Mouse (Mus musculus) G1E-ER4 (cell line): Measurements from ENCODE around the gene Dars2. TPM values are rescaled to one million over a fixed set of nuclear protein-coding genes. Genes with fewer than 3 reads are reported as not detected.

Experiments
- GATA1 ChIP-seq: IDR thresholded peaks from one replicate; pipeline ENCODE4 v1.8.0; 2012; ENCODE audit warnings: low read length, inconsistent platforms
- polyA plus RNA-seq: library from polyadenylated mRNA; stranded (reverse); fragments of >175 nt; gene quantifications from 2 replicates; pipeline ENCODE4 v1.2.3, GENCODE M21; 2012

The Dars2 gene
- polyA plus RNA-seq, 1 experiment = 5.3 TPM

DNA sequence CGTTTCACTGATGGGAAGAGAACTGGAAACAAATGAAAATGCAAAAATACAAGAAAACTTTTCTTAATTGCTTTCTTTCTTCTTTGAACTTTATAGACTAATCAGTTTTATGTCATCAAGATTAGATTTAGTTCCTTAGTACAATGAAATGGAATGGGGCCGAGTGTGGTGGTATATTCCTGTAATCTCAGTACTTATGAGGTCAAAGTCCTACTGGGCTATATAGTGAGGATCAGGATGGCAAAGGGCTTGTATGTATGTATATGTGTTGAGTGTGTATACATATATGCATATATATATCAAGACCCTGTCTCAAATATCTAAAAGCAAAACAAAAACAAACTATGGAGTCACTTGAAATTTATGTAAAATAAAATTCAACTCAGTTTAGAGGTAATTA, 54.1 kb downstream of the Dars2 start:
- TF ChIP-seq GATA1 = no peak

DNA sequence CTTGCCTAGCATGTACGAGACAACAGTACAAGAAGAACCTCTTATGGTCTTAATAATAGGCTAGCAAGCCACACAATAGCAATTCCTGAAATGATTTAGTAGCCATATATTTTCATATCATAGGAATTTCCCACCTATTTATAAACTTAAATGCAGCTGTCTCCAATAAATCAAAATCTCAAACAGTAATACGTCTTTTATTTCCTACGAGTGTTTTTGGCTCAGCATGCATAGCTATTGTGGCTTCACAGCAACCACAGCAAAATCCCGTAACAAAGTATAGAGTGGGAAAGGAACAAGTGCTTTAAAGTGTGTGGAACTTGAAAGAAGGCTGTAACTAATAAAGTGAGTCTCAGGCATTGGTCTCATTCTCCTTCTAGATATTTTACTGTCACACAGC, 60.0 kb downstream of the Dars2 start:
- TF ChIP-seq GATA1 = no peak

DNA sequence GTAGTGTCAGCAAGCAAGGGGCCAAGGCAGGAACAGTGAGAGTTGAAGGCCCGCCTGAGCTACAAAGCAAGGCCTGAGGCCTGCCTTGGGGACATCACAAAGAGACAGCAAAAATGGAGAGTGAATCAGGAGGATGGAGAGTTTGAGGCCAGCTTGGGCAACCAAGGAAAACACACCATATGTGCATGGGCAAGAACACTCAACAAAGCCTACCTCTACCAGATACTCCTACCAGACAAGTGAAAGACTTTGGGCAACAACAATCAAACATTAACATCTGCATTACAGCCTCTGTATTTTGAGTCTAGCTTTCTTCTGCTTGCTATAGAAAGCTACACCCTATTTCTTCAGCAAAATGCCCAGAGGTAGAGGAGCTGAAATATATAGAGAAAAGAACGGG, 62.4 kb downstream of the Dars2 start:
- TF ChIP-seq GATA1 = no peak

DNA sequence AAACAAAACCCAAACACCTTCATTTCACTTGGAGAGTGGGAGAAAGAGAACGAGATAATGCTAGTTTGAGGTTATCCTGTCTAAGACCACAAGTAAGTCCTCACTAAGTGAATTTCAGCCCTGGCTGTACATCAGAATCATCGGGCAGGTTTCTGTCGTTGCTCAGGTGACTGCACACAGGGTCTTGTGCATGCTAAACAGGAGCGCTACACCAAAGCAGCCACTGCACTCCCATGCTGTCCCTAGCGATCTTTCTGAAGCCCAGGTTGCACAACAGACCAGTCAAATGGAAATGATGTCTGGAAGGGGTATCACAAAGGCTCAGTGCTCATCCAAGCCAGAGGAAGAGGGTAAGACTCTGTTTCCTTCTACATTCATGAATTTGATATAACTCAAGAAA, 64.0 kb downstream of the Dars2 start:
- no peak for TF ChIP-seq GATA1

DNA sequence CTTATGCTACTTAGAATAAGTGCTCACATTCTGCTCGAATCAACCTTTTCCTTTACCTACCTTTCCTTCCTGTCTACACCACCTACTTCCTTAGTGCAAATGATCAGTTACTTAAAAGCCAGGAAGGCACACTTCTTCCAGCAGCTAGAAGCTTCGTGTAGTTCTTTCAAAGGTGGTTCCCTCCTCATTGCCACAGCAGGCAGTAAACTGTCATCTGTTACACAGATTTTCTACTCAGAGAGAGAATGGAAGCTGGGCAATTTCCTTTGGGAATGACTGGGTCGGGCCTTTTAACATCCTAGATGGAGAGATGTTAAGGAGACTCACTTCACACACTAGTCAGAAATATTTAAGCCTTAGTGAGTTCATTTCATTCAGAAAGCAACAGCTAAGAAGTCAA, 64.9 kb downstream of the Dars2 start:
- TF ChIP-seq GATA1 = no peak

DNA sequence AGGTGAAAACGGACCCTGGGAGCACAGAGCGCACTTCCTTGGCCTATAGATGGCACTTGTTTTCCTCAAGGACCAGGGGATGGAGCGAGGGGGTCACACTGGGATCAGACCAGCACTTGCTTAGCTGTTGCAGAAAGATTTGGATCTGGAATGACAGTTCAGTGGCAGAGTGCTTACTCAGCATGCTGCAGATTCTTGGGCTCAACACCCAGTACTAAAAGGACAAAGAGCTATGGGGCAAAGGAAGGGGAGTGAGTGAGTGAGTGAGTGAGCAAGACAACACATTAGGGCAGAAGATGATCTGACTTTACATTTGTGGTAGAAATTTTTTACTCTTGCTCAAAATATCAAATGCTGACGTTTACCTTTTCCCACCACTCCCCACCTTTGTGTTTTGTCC, 65.5 kb downstream of the Dars2 start:
- TF ChIP-seq GATA1 = no peak

DNA sequence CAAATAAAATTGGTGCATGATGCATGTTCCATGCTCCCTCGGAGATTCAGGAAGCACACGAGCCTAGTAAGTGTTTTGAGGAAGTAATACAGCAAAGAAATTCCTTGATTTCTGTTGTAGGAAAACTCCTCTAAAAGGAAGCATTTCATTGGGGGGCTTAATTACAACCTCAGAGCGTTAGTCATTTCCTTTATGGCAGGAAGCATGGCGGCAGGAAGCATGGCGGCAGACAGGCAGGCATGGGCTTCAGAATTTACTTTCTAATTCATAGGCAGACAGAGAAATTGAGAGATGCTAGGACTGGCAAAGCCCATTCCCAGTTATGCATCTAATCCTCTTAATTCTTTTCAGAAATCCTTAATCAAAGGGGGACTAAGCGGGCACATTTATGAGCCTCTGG, 76.6 kb downstream of the Dars2 start:
- TF ChIP-seq GATA1 = no peak

Other genes with a start within 250 kb of the Dars2 start
- 1.1 and 1.2 TPM in 2 replicates for gene Rc3h1, start 164.2 kb downstream of the Dars2 start, polyA plus RNA-seq
- gene Serpinc1, start 92.1 kb downstream of the Dars2 start, polyA plus RNA-seq = 0.09 TPM in 1 of 2 replicates, not detected in the other
- 0.15 and 0.17 TPM in 2 replicates for gene Zbtb37, start 35.8 kb downstream of the Dars2 start, polyA plus RNA-seq
- 7.6 and 9.6 TPM in 2 replicates for gene Cenpl, start 55 bp upstream of the Dars2 start, polyA plus RNA-seq
- 1.3 and 2.0 TPM in 2 replicates for gene Klhl20, start 60.9 kb upstream of the Dars2 start, polyA plus RNA-seq
- not detected in 2 replicates for gene Ankrd45, start 72.0 kb upstream of the Dars2 start, polyA plus RNA-seq
- gene Tex50, start 88.7 kb upstream of the Dars2 start, polyA plus RNA-seq = not detected in 2 replicates
- gene Prdx6, start 180.6 kb upstream of the Dars2 start, polyA plus RNA-seq = 58.8 and 105 TPM in 2 replicates